Mouse (Mus musculus) neural tube, embryonic 12.5 days (tissue): Measurements from ENCODE around the gene Bcar3. TPM values are rescaled to one million over a fixed set of nuclear protein-coding genes. Genes with fewer than 3 reads are reported as not detected.
A peak's percentile ranks its signal among the peaks of the same experiment; 100 is the strongest.

Experiments used
- ATAC-seq: fragments of 200-750 bp; cut with Nextera tagmentation; 2 replicates; pipeline ENCODE4 v1.8.0; 2017; ENCODE audit warnings: low read depth, mild to moderate bottlenecking, moderate TSS enrichment, moderate library complexity; ENCODE audit not compliant: low FRiP score
- H3K27ac ChIP-seq: fragments of 300-500 bp; sonication (generic); 2 replicates; pipeline ENCODE4 v1.5.1; 2016
- H3K27me3 ChIP-seq: fragments of 300-500 bp; sonication (generic); replicated peaks from 2 replicates; pipeline ENCODE4 v1.6.1; 2016; ENCODE audit warnings: mild to moderate bottlenecking
- H3K36me3 ChIP-seq: fragments of 300-500 bp; sonication (generic); 2 replicates; pipeline ENCODE4 v1.6.1; 2016; ENCODE audit warnings: mild to moderate bottlenecking
- H3K4me1 ChIP-seq: fragments of 300-500 bp; sonication (generic); 2 replicates; pipeline ENCODE4 v1.6.1; 2016
- H3K4me2 ChIP-seq: fragments of 300-500 bp; sonication (generic); replicated peaks from 2 replicates; pipeline ENCODE4 v1.6.1; 2016; ENCODE audit warnings: mild to moderate bottlenecking
- H3K4me3 ChIP-seq: fragments of 300-500 bp; sonication (generic); 2 replicates; pipeline ENCODE4 v1.5.1; 2016
- H3K9ac ChIP-seq: fragments of 300-500 bp; sonication (generic); 2 replicates; pipeline ENCODE4 v1.6.1; 2016; ENCODE audit warnings: mild to moderate bottlenecking
- H3K9me3 ChIP-seq: fragments of 300-500 bp; sonication (generic); 2 replicates; pipeline ENCODE4 v1.6.1; 2016; ENCODE audit warnings: mild to moderate bottlenecking
- WGBS: fragments of 180-500 bp; shearing (Covaris S2); methylation state at CpG from one replicate; pipeline ENCODE4 v1.1.7; 2016; 5-methylcytosine and 5-hydroxymethylcytosine counted together
- polyA plus RNA-seq: library from polyadenylated mRNA; unstranded; fragments of >200 nt; fragmentation: Nextera tagmentation; extraction: Ambion mirVana; gene quantifications from 2 replicates; pipeline ENCODE4 v1.2.1, GENCODE M21; 2016

Gene Bcar3
- polyA plus RNA-seq, 1 experiment from 2014 or later, result 13.2 TPM

- Histone ChIP-seq H3K4me2 (no peak overlapping the region), H3K9me3 (no peaks in the 10 kb centered on the region), H3K4me1 (no peaks in the 10 kb centered on the region), H3K9ac (no peak overlapping the region), H3K27me3 (no peaks in the 10 kb centered on the region), H3K36me3 (no peaks in the 10 kb centered on the region), H3K4me3 (no peak overlapping the region), H3K27ac (no peak overlapping the region)
- ATAC-seq, result no peak
- WGBS, result 88% methylated on average over 1 of the region's 1 CpGs
Observed at GRCm38 (mm10) chr3:122345977-122346472, 52.1 kb downstream of the Bcar3 start.

DNA sequence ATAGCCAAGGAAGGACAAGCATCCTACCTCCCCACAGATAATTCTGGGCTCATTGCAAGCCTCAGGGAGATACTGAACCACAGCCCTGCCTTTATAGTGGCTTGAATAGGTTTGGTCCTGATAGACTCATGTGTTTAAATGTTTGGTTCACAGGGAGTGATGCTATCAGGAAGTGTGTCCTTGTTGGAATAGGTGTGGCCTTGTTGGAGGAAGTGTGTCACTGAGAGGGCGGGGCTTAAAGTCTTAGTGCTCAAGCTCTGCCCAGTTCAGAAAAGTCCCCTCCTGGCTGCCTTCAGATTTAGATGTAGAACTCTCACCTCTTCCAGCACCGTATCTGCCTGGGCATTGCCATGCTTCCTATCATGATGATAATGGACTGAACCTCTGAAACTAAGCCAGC lies 52.7 kb downstream of the Bcar3 start:
- H3K36me3 ChIP-seq, result no peaks in the 10 kb centered on the region
- no peaks in the 10 kb centered on the region for H3K9me3 ChIP-seq
- no peak overlapping the region for H3K9ac ChIP-seq
- no peak for ATAC-seq
- no peaks in the 10 kb centered on the region for H3K27me3 ChIP-seq
- no peak overlapping the region for H3K4me3 ChIP-seq
- H3K27ac ChIP-seq, result no peak overlapping the region
- no peak overlapping the region for H3K4me2 ChIP-seq
- WGBS, result 93% methylated on average over 2 of the region's 2 CpGs
- no peaks in the 10 kb centered on the region for H3K4me1 ChIP-seq

GRCm38 (mm10) chr3:122348677-122349076 lies 54.7 kb downstream of the Bcar3 start:
- Histone ChIP-seq H3K4me1 (no peaks in the 10 kb centered on the region), H3K9ac (no peak overlapping the region), H3K4me3 (no peak overlapping the region), H3K36me3 (no peaks in the 10 kb centered on the region), H3K27me3 (no peaks in the 10 kb centered on the region), H3K4me2 (no peak overlapping the region), H3K9me3 (no peaks in the 10 kb centered on the region), H3K27ac (no peak overlapping the region)
- 89% methylated on average over 5 of the region's 5 CpGs for WGBS
- no peak for ATAC-seq

- no peak for ATAC-seq
- Histone ChIP-seq H3K27ac (no peak overlapping the region), H3K4me2 (no peak overlapping the region), H3K36me3 (no peaks in the 10 kb centered on the region), H3K9me3 (no peaks in the 10 kb centered on the region), H3K4me3 (no peak overlapping the region), H3K9ac (no peak overlapping the region), H3K27me3 (no peaks in the 10 kb centered on the region), H3K4me1 (no peaks in the 10 kb centered on the region)
- WGBS, result 83% methylated on average over 3 of the region's 3 CpGs
Observed at GRCm38 (mm10) chr3:122352801-122353200, 58.9 kb downstream of the Bcar3 start.

DNA sequence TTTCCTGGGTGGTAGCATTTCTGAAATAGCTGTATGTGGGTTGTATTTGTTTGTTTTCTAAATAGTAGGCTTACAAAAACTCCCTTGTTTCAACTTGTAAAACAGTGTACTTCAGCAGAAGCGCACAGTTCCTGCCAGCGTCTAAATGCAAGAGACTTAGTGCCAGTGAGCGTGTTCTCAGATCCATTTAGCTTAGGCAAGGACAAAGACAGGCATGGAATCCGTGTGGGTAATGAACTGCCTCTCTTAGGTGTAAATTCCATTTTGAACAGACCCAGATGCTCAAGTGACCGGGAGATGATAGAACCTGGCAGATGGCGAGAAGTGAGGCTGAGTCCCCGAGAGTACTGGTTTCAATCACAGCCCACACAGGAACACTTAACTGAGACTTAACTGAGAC lies 65.5 kb downstream of the Bcar3 start:
- H3K4me2 ChIP-seq, result no peak overlapping the region
- no peak for ATAC-seq
- H3K27me3 ChIP-seq, result no peaks in the 10 kb centered on the region
- H3K36me3 ChIP-seq, result no peaks in the 10 kb centered on the region
- 78% methylated on average over 7 of the region's 7 CpGs for WGBS
- no peaks in the 10 kb centered on the region for H3K9me3 ChIP-seq
- peaks cover 5% of the 10 kb centered on the region for H3K4me1 ChIP-seq
- no peak overlapping the region for H3K9ac ChIP-seq
- H3K4me3 ChIP-seq, result no peak overlapping the region
- no peak overlapping the region for H3K27ac ChIP-seq

GRCm38 (mm10) chr3:122359954-122360353 lies 66.0 kb downstream of the Bcar3 start:
- Histone ChIP-seq H3K4me2 (no peak overlapping the region), H3K27me3 (no peaks in the 10 kb centered on the region), H3K4me1 (peaks cover 10% of the 10 kb centered on the region), H3K36me3 (no peaks in the 10 kb centered on the region), H3K27ac (no peak overlapping the region), H3K9ac (no peak overlapping the region), H3K4me3 (no peak overlapping the region), H3K9me3 (no peaks in the 10 kb centered on the region)
- no peak for ATAC-seq
- WGBS, result 94% methylated on average over 9 of the region's 9 CpGs

DNA sequence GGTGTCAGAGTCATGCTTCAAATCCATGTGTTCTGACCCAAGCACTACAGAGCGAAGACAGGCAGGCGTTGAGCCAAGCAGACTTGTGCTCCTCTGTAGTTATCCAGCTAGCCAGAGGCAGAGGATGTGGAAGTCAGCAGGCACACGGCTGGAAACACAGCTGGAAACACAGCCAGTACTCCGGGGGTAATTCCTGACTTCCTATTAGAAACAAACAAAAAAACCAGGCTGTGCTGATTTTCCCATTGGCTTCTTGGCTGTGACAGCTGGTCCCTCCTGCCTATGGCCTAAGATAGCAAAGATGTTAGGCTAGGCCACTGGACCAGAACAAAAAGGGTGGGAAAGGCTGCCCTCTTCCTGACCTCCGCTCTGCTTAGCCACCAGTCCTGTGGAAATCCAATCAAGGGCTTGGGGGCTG lies 66.8 kb downstream of the Bcar3 start:
- Histone ChIP-seq H3K4me2 (no peak overlapping the region), H3K4me3 (no peak overlapping the region), H3K4me1 (peaks cover 17% of the 10 kb centered on the region), H3K9ac (no peak overlapping the region), H3K36me3 (no peaks in the 10 kb centered on the region), H3K27me3 (no peaks in the 10 kb centered on the region), H3K27ac (no peak overlapping the region), H3K9me3 (no peaks in the 10 kb centered on the region)
- 36% methylated on average over 5 of the region's 5 CpGs for WGBS
- ATAC-seq, result no peak

DNA sequence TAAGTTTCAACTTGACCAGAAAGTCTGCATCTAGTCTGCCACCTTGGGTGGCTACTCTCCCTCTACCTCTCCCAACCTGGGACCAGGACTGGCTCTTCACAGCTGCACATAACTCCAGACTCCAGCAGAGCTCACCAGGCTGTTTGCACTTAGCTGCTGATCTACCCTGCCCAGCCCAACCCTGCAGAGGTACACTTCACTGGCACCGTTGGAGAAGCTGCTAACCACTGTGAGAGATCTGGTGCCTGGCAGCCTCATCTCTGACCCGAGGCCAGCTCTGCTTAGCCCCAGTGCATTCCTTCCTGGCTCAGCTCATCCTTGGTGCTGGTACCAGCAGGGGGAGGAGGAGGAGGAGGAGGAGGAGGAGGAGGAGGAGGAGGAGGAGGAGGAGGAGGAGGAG lies 68.8 kb downstream of the Bcar3 start:
- Histone ChIP-seq H3K9ac (no peak overlapping the region), H3K9me3 (no peaks in the 10 kb centered on the region), H3K4me3 (no peak overlapping the region), H3K4me1 (peaks cover 17% of the 10 kb centered on the region), H3K27ac (no peak overlapping the region), H3K36me3 (no peaks in the 10 kb centered on the region), H3K27me3 (no peaks in the 10 kb centered on the region), H3K4me2 (no peak overlapping the region)
- ATAC-seq, result no peak
- WGBS, result 58% methylated on average over 2 of the region's 2 CpGs

GRCm38 (mm10) chr3:122364565-122364964 lies 70.6 kb downstream of the Bcar3 start:
- WGBS, result 4% methylated on average over 3 of the region's 3 CpGs
- Histone ChIP-seq H3K36me3 (no peaks in the 10 kb centered on the region), H3K27ac (no peak overlapping the region), H3K4me1 (peaks cover 17% of the 10 kb centered on the region), H3K4me3 (no peak overlapping the region), H3K27me3 (no peaks in the 10 kb centered on the region), H3K9me3 (no peaks in the 10 kb centered on the region), H3K9ac (no peak overlapping the region), H3K4me2 (no peak overlapping the region)
- ATAC-seq, result peak; percentile 52

DNA sequence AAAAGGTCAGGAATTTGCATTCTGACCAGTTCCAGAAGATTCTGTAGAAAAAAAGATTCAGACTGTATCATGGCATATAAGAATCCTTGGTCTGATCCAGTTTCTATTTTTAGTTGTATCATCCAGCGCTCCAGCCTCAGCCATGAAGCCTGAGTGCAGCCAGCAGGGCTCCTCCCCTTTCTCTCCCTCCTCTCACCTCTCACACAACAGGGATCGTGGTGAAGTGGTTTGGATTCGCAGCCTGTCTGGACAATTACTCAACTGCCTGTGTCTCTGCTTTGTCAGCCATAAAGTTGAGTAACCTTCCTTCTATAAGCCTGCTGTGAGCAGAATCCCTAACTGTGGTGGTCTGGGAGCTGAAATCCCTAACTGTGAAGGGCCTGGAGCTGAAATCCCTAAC lies 71.4 kb downstream of the Bcar3 start:
- Histone ChIP-seq H3K9me3 (no peaks in the 10 kb centered on the region), H3K27ac (no peak overlapping the region), H3K27me3 (no peaks in the 10 kb centered on the region), H3K4me2 (peak overlapping the region; percentile 5; the same call in 1 of the 2 replicates), H3K4me3 (no peak overlapping the region), H3K36me3 (no peaks in the 10 kb centered on the region), H3K4me1 (peaks cover 17% of the 10 kb centered on the region), H3K9ac (no peak overlapping the region)
- ATAC-seq, result peak; percentile 70; the same call in 1 of the 2 replicates
- WGBS, result 4% methylated on average over 3 of the region's 3 CpGs

- Histone ChIP-seq H3K4me2 (no peak overlapping the region), H3K4me3 (no peak overlapping the region), H3K27me3 (no peaks in the 10 kb centered on the region), H3K36me3 (no peaks in the 10 kb centered on the region), H3K9ac (no peak overlapping the region), H3K9me3 (no peaks in the 10 kb centered on the region), H3K4me1 (peaks cover 12% of the 10 kb centered on the region), H3K27ac (no peak overlapping the region)
- WGBS, result 91% methylated on average over 8 of the region's 8 CpGs
- ATAC-seq, result no peak
Observed at GRCm38 (mm10) chr3:122371646-122372341, 77.9 kb downstream of the Bcar3 start.

DNA sequence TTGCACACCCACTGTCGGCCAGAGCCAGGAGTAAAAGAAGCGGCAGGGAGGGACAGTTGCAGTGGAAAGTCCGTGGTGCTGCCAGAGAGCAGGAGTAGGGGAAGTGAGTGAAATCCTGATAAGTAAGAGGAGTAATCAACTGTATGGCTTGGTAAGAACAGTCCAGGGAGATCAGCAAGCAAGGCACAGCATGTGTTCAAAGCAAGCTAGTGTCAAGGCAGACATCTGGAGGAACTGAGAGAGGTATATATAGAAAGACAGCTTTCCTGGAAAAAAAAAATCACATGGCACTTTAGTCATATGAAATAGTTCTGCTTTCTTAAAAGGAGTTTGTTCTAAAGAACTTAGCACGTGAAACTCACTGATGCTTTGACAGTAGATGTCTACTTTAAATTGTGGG lies 78.7 kb downstream of the Bcar3 start:
- Histone ChIP-seq H3K4me1 (peaks cover 20% of the 10 kb centered on the region), H3K9ac (no peak overlapping the region), H3K9me3 (no peaks in the 10 kb centered on the region), H3K36me3 (no peaks in the 10 kb centered on the region), H3K4me2 (no peak overlapping the region), H3K27ac (no peak overlapping the region), H3K4me3 (no peak overlapping the region), H3K27me3 (no peaks in the 10 kb centered on the region)
- WGBS, result 82% methylated on average over 4 of the region's 4 CpGs
- ATAC-seq, result no peak

DNA sequence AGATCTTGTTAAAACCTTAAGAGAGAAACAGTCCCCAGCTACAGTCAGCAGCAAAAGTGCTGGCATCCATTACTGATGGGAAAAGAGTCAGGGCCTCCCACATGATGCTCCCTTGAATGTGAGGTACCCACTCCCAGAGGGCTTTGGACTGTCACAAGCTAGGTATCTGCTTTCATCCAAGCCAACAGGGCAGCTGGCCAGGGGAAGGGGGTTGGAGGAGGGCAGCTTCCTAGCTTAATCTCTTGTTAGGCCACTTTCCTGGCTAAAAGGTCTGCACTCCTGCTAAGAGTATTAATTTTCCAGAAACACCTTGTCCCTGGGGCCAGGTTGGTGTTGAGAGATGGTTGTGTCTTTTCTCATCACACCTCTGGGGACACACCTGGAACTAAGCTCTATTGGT lies 82.1 kb downstream of the Bcar3 start:
- no peaks in the 10 kb centered on the region for H3K9me3 ChIP-seq
- H3K36me3 ChIP-seq, result no peaks in the 10 kb centered on the region
- no peaks in the 10 kb centered on the region for H3K27me3 ChIP-seq
- ATAC-seq, result no peak
- no peak overlapping the region for H3K9ac ChIP-seq
- peaks cover 20% of the 10 kb centered on the region for H3K4me1 ChIP-seq
- H3K4me2 ChIP-seq, result no peak overlapping the region
- no peak overlapping the region for H3K4me3 ChIP-seq
- no peak overlapping the region for H3K27ac ChIP-seq
